Mouse (Mus musculus): ENCODE measurements around the gene Vps52. TPM values are rescaled to one million over a fixed set of nuclear protein-coding genes. Genes with fewer than 3 reads are reported as not detected.

The Vps52 gene
- polyA plus RNA-seq (2014; fragmentation: Illumina TruSeq; extraction: RNeasy Lipid Tissue Mini Kit (QIAGEN cat#74804); ENCODE audit: low read depth, low replicate concordance) = 36.0 TPM

GRCm38 (mm10) chr17:33955555-33956214, at the start of gene Vps52, which contains the start of gene Rps18:
Gene Vps52, plus strand, starts transcription at chr17:33955812.
Gene Rps18, minus strand, starts transcription at chr17:33956001.

GRCm38 (mm10) chr17:33909077-33909868, 46.3 kb upstream of the Vps52 start, which contains the start of gene Daxx:
Gene Daxx, plus strand, starts transcription at chr17:33909414.

GRCm38 (mm10) chr17:33915671-33916250, 39.9 kb upstream of the Vps52 start, which contains the start of the genes Tapbp and Zbtb22:
Gene Tapbp, plus strand, starts transcription at chr17:33915899.
Gene Zbtb22, plus strand, starts transcription at chr17:33915904.

GRCm38 (mm10) chr17:33929371-33930279, 26.0 kb upstream of the Vps52 start, which contains the start of gene Rgl2:
Gene Rgl2, plus strand, starts transcription at chr17:33929543.

GRCm38 (mm10) chr17:33940206-33940805, 15.3 kb upstream of the Vps52 start, which contains the start of the genes Pfdn6 and Wdr46:
Gene Pfdn6, minus strand, starts transcription at chr17:33940343.
Gene Wdr46, plus strand, starts transcription at chr17:33940660.

GRCm38 (mm10) chr17:33951021-33951946, 4.3 kb upstream of the Vps52 start, which contains the start of gene B3galt4:
Gene B3galt4, minus strand, starts transcription at chr17:33951488.

GRCm38 (mm10) chr17:34000150-34000537, 44.5 kb downstream of the Vps52 start, which contains the start of gene H2-K1:
Gene H2-K1, minus strand, starts transcription at chr17:34000347.

Other genes starting within 250 kb of the Vps52 start
- 86.5 TPM for gene March2, start 237.1 kb upstream of the Vps52 start, polyA plus RNA-seq (2014; fragmentation: Illumina TruSeq; extraction: RNeasy Lipid Tissue Mini Kit (QIAGEN cat#74804); ENCODE audit: low read depth, low replicate concordance)
- 136 TPM for gene Rab11b, start 195.3 kb upstream of the Vps52 start, polyA plus RNA-seq (2014; fragmentation: Illumina TruSeq; extraction: RNeasy Lipid Tissue Mini Kit (QIAGEN cat#74804); ENCODE audit: low read depth, low replicate concordance)
- gene Angptl4, start 174.0 kb upstream of the Vps52 start, polyA plus RNA-seq (2014; fragmentation: Illumina TruSeq; extraction: RNeasy Lipid Tissue Mini Kit (QIAGEN cat#74804); ENCODE audit: low read depth, low replicate concordance) = 245 TPM
- 91.1 TPM for gene Kank3, start 145.3 kb upstream of the Vps52 start, polyA plus RNA-seq (2014; fragmentation: Illumina TruSeq; extraction: RNeasy Lipid Tissue Mini Kit (QIAGEN cat#74804); ENCODE audit: low read depth, low replicate concordance)
- gene Rps28, start 131.2 kb upstream of the Vps52 start, polyA plus RNA-seq (2014; fragmentation: Illumina TruSeq; extraction: RNeasy Lipid Tissue Mini Kit (QIAGEN cat#74804); ENCODE audit: low read depth, low replicate concordance) = 1,499 TPM
- gene Ndufa7, start 131.2 kb upstream of the Vps52 start, polyA plus RNA-seq (2014; fragmentation: Illumina TruSeq; extraction: RNeasy Lipid Tissue Mini Kit (QIAGEN cat#74804); ENCODE audit: low read depth, low replicate concordance) = 425 TPM
- 72.7 TPM for gene Cd320, start 112.7 kb upstream of the Vps52 start, polyA plus RNA-seq (2014; fragmentation: Illumina TruSeq; extraction: RNeasy Lipid Tissue Mini Kit (QIAGEN cat#74804); ENCODE audit: low read depth, low replicate concordance)
- gene Gm7029, start 82.0 kb upstream of the Vps52 start, polyA plus RNA-seq (2014; fragmentation: Illumina TruSeq; extraction: RNeasy Lipid Tissue Mini Kit (QIAGEN cat#74804); ENCODE audit: low read depth, low replicate concordance) = not detected
- gene Kifc1, start 65.2 kb upstream of the Vps52 start, polyA plus RNA-seq (2014; fragmentation: Illumina TruSeq; extraction: RNeasy Lipid Tissue Mini Kit (QIAGEN cat#74804); ENCODE audit: low read depth, low replicate concordance) = 1.9 TPM
- not detected for gene Platr17, start 50.7 kb upstream of the Vps52 start, polyA plus RNA-seq (2014; fragmentation: Illumina TruSeq; extraction: RNeasy Lipid Tissue Mini Kit (QIAGEN cat#74804); ENCODE audit: low read depth, low replicate concordance)
- 29.2 TPM for gene Daxx, start 46.4 kb upstream of the Vps52 start, polyA plus RNA-seq (2014; fragmentation: Illumina TruSeq; extraction: RNeasy Lipid Tissue Mini Kit (QIAGEN cat#74804); ENCODE audit: low read depth, low replicate concordance)
- gene Tapbp, start 39.9 kb upstream of the Vps52 start, polyA plus RNA-seq (2014; fragmentation: Illumina TruSeq; extraction: RNeasy Lipid Tissue Mini Kit (QIAGEN cat#74804); ENCODE audit: low read depth, low replicate concordance) = 147 TPM
- gene Zbtb22, start 39.9 kb upstream of the Vps52 start, polyA plus RNA-seq (2014; fragmentation: Illumina TruSeq; extraction: RNeasy Lipid Tissue Mini Kit (QIAGEN cat#74804); ENCODE audit: low read depth, low replicate concordance) = 25.1 TPM
- 66.6 TPM for gene Rgl2, start 26.3 kb upstream of the Vps52 start, polyA plus RNA-seq (2014; fragmentation: Illumina TruSeq; extraction: RNeasy Lipid Tissue Mini Kit (QIAGEN cat#74804); ENCODE audit: low read depth, low replicate concordance)
- gene Pfdn6, start 15.5 kb upstream of the Vps52 start, polyA plus RNA-seq (2014; fragmentation: Illumina TruSeq; extraction: RNeasy Lipid Tissue Mini Kit (QIAGEN cat#74804); ENCODE audit: low read depth, low replicate concordance) = 70.9 TPM
- gene Wdr46, start 15.2 kb upstream of the Vps52 start, polyA plus RNA-seq (2014; fragmentation: Illumina TruSeq; extraction: RNeasy Lipid Tissue Mini Kit (QIAGEN cat#74804); ENCODE audit: low read depth, low replicate concordance) = 14.0 TPM
- gene B3galt4, start 4.3 kb upstream of the Vps52 start, polyA plus RNA-seq (2014; fragmentation: Illumina TruSeq; extraction: RNeasy Lipid Tissue Mini Kit (QIAGEN cat#74804); ENCODE audit: low read depth, low replicate concordance) = 5.6 TPM
- gene Rps18, start 189 bp downstream of the Vps52 start, polyA plus RNA-seq (2014; fragmentation: Illumina TruSeq; extraction: RNeasy Lipid Tissue Mini Kit (QIAGEN cat#74804); ENCODE audit: low read depth, low replicate concordance) = 1,863 TPM
- 1,539 TPM for gene H2-K1, start 44.5 kb downstream of the Vps52 start, polyA plus RNA-seq (2014; fragmentation: Illumina TruSeq; extraction: RNeasy Lipid Tissue Mini Kit (QIAGEN cat#74804); ENCODE audit: low read depth, low replicate concordance)
- gene Ring1, start 68.9 kb downstream of the Vps52 start, polyA plus RNA-seq (2014; fragmentation: Illumina TruSeq; extraction: RNeasy Lipid Tissue Mini Kit (QIAGEN cat#74804); ENCODE audit: low read depth, low replicate concordance) = 30.7 TPM
- gene H2-Ke6, start 72.2 kb downstream of the Vps52 start, polyA plus RNA-seq (2014; fragmentation: Illumina TruSeq; extraction: RNeasy Lipid Tissue Mini Kit (QIAGEN cat#74804); ENCODE audit: low read depth, low replicate concordance) = 92.5 TPM
- 158 TPM for gene Slc39a7, start 75.9 kb downstream of the Vps52 start, polyA plus RNA-seq (2014; fragmentation: Illumina TruSeq; extraction: RNeasy Lipid Tissue Mini Kit (QIAGEN cat#74804); ENCODE audit: low read depth, low replicate concordance)
- 38.6 TPM for gene Rxrb, start 76.0 kb downstream of the Vps52 start, polyA plus RNA-seq (2014; fragmentation: Illumina TruSeq; extraction: RNeasy Lipid Tissue Mini Kit (QIAGEN cat#74804); ENCODE audit: low read depth, low replicate concordance)
- gene Col11a2, start 83.6 kb downstream of the Vps52 start, polyA plus RNA-seq (2014; fragmentation: Illumina TruSeq; extraction: RNeasy Lipid Tissue Mini Kit (QIAGEN cat#74804); ENCODE audit: low read depth, low replicate concordance) = 1.0 TPM
- gene H2-Oa, start 136.5 kb downstream of the Vps52 start, polyA plus RNA-seq (2014; fragmentation: Illumina TruSeq; extraction: RNeasy Lipid Tissue Mini Kit (QIAGEN cat#74804); ENCODE audit: low read depth, low replicate concordance) = 1.3 TPM
- gene H2-DMa, start 163.7 kb downstream of the Vps52 start, polyA plus RNA-seq (2014; fragmentation: Illumina TruSeq; extraction: RNeasy Lipid Tissue Mini Kit (QIAGEN cat#74804); ENCODE audit: low read depth, low replicate concordance) = 48.1 TPM
- 137 TPM for gene Brd2, start 166.8 kb downstream of the Vps52 start, polyA plus RNA-seq (2014; fragmentation: Illumina TruSeq; extraction: RNeasy Lipid Tissue Mini Kit (QIAGEN cat#74804); ENCODE audit: low read depth, low replicate concordance)
- gene H2-DMb2, start 187.5 kb downstream of the Vps52 start, polyA plus RNA-seq (2014; fragmentation: Illumina TruSeq; extraction: RNeasy Lipid Tissue Mini Kit (QIAGEN cat#74804); ENCODE audit: low read depth, low replicate concordance) = 44.6 TPM
- gene H2-DMb1, start 197.3 kb downstream of the Vps52 start, polyA plus RNA-seq (2014; fragmentation: Illumina TruSeq; extraction: RNeasy Lipid Tissue Mini Kit (QIAGEN cat#74804); ENCODE audit: low read depth, low replicate concordance) = 43.1 TPM
- gene Tap1, start 231.7 kb downstream of the Vps52 start, polyA plus RNA-seq (2014; fragmentation: Illumina TruSeq; extraction: RNeasy Lipid Tissue Mini Kit (QIAGEN cat#74804); ENCODE audit: low read depth, low replicate concordance) = 19.5 TPM
- 19.8 TPM for gene Psmb9, start 232.0 kb downstream of the Vps52 start, polyA plus RNA-seq (2014; fragmentation: Illumina TruSeq; extraction: RNeasy Lipid Tissue Mini Kit (QIAGEN cat#74804); ENCODE audit: low read depth, low replicate concordance)
- 45.9 TPM for gene Psmb8, start 241.9 kb downstream of the Vps52 start, polyA plus RNA-seq (2014; fragmentation: Illumina TruSeq; extraction: RNeasy Lipid Tissue Mini Kit (QIAGEN cat#74804); ENCODE audit: low read depth, low replicate concordance)
- gene Tap2, start 247.7 kb downstream of the Vps52 start, polyA plus RNA-seq (2014; fragmentation: Illumina TruSeq; extraction: RNeasy Lipid Tissue Mini Kit (QIAGEN cat#74804); ENCODE audit: low read depth, low replicate concordance) = 26.3 TPM

Data from adipose tissue, adult 10 weeks (tissue).